8 mouse cellular contexts compared by ENCODE assay signal in genomic region chr8:84203975-84204772, GRCm38 (mm10). TPM values are rescaled to one million over a fixed set of nuclear protein-coding genes. Genes with fewer than 3 reads are reported as not detected.
DNase-seq lines count a peak whose midpoint lies in the region; ATAC-seq lines count a peak whose summit lies in the region.

No protein-coding gene starts in this region.

- H3K9me3 ChIP-seq in embryonic facial prominence, embryonic 10.5 days = no peaks in the 10 kb centered on the region
- no peaks in the 10 kb centered on the region for H3K9me3 ChIP-seq in heart, embryonic 13.5 days
- no peaks in the 10 kb centered on the region for H3K9me3 ChIP-seq in kidney, embryonic 15.5 days (replicated peaks)

- H3K4me1 ChIP-seq in embryonic facial prominence, embryonic 10.5 days = peaks cover 69% of the 10 kb centered on the region
- H3K4me1 ChIP-seq in heart, embryonic 13.5 days = peaks cover 84% of the 10 kb centered on the region
- H3K4me1 ChIP-seq in kidney, embryonic 15.5 days = peaks cover 81% of the 10 kb centered on the region

- H3K9ac ChIP-seq in heart, embryonic 13.5 days = peak overlapping the region; percentile 97
- peak overlapping the region; percentile 59 for H3K9ac ChIP-seq in kidney, embryonic 15.5 days

- DNase-seq in spleen, adult 18-20 months = peak; percentile 47 to 57
- DNase-seq in spleen, postnatal 14 days (ENCODE audit: low spot score in 2 of 2) = no peak
- DNase-seq in embryonic facial prominence, embryonic 10.5 days (ENCODE audit: low spot score) = no peak
- peak; percentile 89 for DNase-seq in lung, postnatal 25 days (ENCODE audit: low spot score)
- peak; percentile 73 for DNase-seq in splenic B cell, adult 2 months (ENCODE audit: low read depth, low spot score)
- DNase-seq in layer of hippocampus, postnatal 25 days (ENCODE audit: extremely low spot score in 1 of 2, low spot score in 1 of 2) = no peak

- H3K4me2 ChIP-seq in heart, embryonic 13.5 days = peak overlapping the region; percentile 93
- H3K4me2 ChIP-seq in kidney, embryonic 15.5 days = peak overlapping the region; percentile 84

- peak overlapping the region; percentile 87 for H3K27ac ChIP-seq in embryonic facial prominence, embryonic 10.5 days (replicated peaks)
- peak overlapping the region; percentile 97 for H3K27ac ChIP-seq in heart, embryonic 13.5 days (replicated peaks)
- peak overlapping the region; percentile 97 for H3K27ac ChIP-seq in kidney, embryonic 15.5 days

- peak; percentile 6 for ATAC-seq in heart, embryonic 13.5 days (ENCODE audit: extremely low read depth, insufficient number of reproducible peaks, low FRiP score, low TSS enrichment)
- ATAC-seq in kidney, embryonic 15.5 days (replicated peaks; ENCODE audit: low FRiP score) = 0 out of 2 replicates have a peak, but pooled peaks have one; percentile 4

- 54% methylated on average over 13 of the region's 13 CpGs for WGBS in embryonic facial prominence, embryonic 10.5 days
- 39% methylated on average over 13 of the region's 13 CpGs for WGBS in heart, embryonic 13.5 days
- 41% methylated on average over 13 of the region's 13 CpGs for WGBS in kidney, embryonic 15.5 days

- peaks cover 18% of the 10 kb centered on the region for H3K27me3 ChIP-seq in embryonic facial prominence, embryonic 10.5 days (replicated peaks; ENCODE audit: low read depth, poor library complexity, severe bottlenecking)
- H3K27me3 ChIP-seq in heart, embryonic 13.5 days (replicated peaks) = no peaks in the 10 kb centered on the region
- H3K27me3 ChIP-seq in kidney, embryonic 15.5 days = no peaks in the 10 kb centered on the region
- no peaks in the 10 kb centered on the region for H3K27me3 ChIP-seq in splenic B cell, adult 2 months (ENCODE audit: control insufficient read depth, insufficient read depth, low read length, poor library complexity, severe bottlenecking)

- peaks cover 28% of the 10 kb centered on the region for H3K36me3 ChIP-seq in embryonic facial prominence, embryonic 10.5 days (replicated peaks)
- H3K36me3 ChIP-seq in heart, embryonic 13.5 days = peaks cover 50% of the 10 kb centered on the region
- H3K36me3 ChIP-seq in kidney, embryonic 15.5 days = peaks cover 26% of the 10 kb centered on the region
- H3K36me3 ChIP-seq in splenic B cell, adult 2 months (ENCODE audit: control insufficient read depth, insufficient read depth, low read length, poor library complexity, severe bottlenecking) = no peaks in the 10 kb centered on the region

- H3K4me3 ChIP-seq in embryonic facial prominence, embryonic 10.5 days = peak overlapping the region; percentile 70
- H3K4me3 ChIP-seq in heart, embryonic 13.5 days = peak overlapping the region; percentile 64
- H3K4me3 ChIP-seq in kidney, embryonic 15.5 days (replicated peaks) = peak overlapping the region; percentile 67

RNA-seq across cellular contexts. Expression of gene Nanos3, which starts 19.2 kb away (rescaled TPM):
- polyA plus RNA-seq in embryonic facial prominence, embryonic 10.5 days (2016; fragmentation: Nextera tagmentation; extraction: Ambion mirVana) = 2.4 and 3.5 TPM in 2 replicates
- 1.9 and 2.8 TPM in 2 replicates for polyA plus RNA-seq in heart, embryonic 13.5 days (2015; fragmentation: Nextera tagmentation; extraction: Ambion mirVana)
- 3.6 and 4.7 TPM in 2 replicates for polyA plus RNA-seq in kidney, embryonic 15.5 days (2015; fragmentation: Nextera tagmentation; extraction: Ambion mirVana)
- 1 to 10 TPM; 2.6 to 3.0 TPM for total RNA-seq in layer of hippocampus, postnatal 25 days (2021)

RNA-seq across cellular contexts. Expression of gene Zswim4, which starts 32.7 kb away (rescaled TPM):
- polyA plus RNA-seq in embryonic facial prominence, embryonic 10.5 days (2016; fragmentation: Nextera tagmentation; extraction: Ambion mirVana) = 37.2 and 41.7 TPM in 2 replicates
- polyA plus RNA-seq in heart, embryonic 13.5 days (2015; fragmentation: Nextera tagmentation; extraction: Ambion mirVana) = 9.1 and 9.3 TPM in 2 replicates
- 16.6 and 17.3 TPM in 2 replicates for polyA plus RNA-seq in kidney, embryonic 15.5 days (2015; fragmentation: Nextera tagmentation; extraction: Ambion mirVana)
- 10 to 100 TPM; 16.5 to 20.4 TPM for total RNA-seq in layer of hippocampus, postnatal 25 days (2021)

RNA-seq across cellular contexts. Expression of gene D8Ertd738e, which starts 45.3 kb away (rescaled TPM):
- 409 and 427 TPM in 2 replicates for polyA plus RNA-seq in embryonic facial prominence, embryonic 10.5 days (2016; fragmentation: Nextera tagmentation; extraction: Ambion mirVana)
- polyA plus RNA-seq in heart, embryonic 13.5 days (2015; fragmentation: Nextera tagmentation; extraction: Ambion mirVana) = 276 and 328 TPM in 2 replicates
- polyA plus RNA-seq in kidney, embryonic 15.5 days (2015; fragmentation: Nextera tagmentation; extraction: Ambion mirVana) = 336 and 355 TPM in 2 replicates
- total RNA-seq in layer of hippocampus, postnatal 25 days (2021) = 100 to 1,000 TPM; 140 to 152 TPM

RNA-seq across cellular contexts. Expression of gene Mri1, which starts 53.0 kb away (rescaled TPM):
- polyA plus RNA-seq in embryonic facial prominence, embryonic 10.5 days (2016; fragmentation: Nextera tagmentation; extraction: Ambion mirVana) = 64.0 and 64.2 TPM in 2 replicates
- polyA plus RNA-seq in heart, embryonic 13.5 days (2015; fragmentation: Nextera tagmentation; extraction: Ambion mirVana) = 45.4 and 50.3 TPM in 2 replicates
- 66.8 and 77.8 TPM in 2 replicates for polyA plus RNA-seq in kidney, embryonic 15.5 days (2015; fragmentation: Nextera tagmentation; extraction: Ambion mirVana)
- total RNA-seq in layer of hippocampus, postnatal 25 days (2021) = 10 to 100 TPM; 18.4 to 20.6 TPM

RNA-seq across cellular contexts. Expression of gene 4930432K21Rik, which starts 56.3 kb away (rescaled TPM):
- polyA plus RNA-seq in embryonic facial prominence, embryonic 10.5 days (2016; fragmentation: Nextera tagmentation; extraction: Ambion mirVana) = 1.5 and 1.8 TPM in 2 replicates
- 0.82 and 0.88 TPM in 2 replicates for polyA plus RNA-seq in heart, embryonic 13.5 days (2015; fragmentation: Nextera tagmentation; extraction: Ambion mirVana)
- polyA plus RNA-seq in kidney, embryonic 15.5 days (2015; fragmentation: Nextera tagmentation; extraction: Ambion mirVana) = 1.7 and 2.0 TPM in 2 replicates
- 1 to 10 TPM; 1.4 to 2.1 TPM for total RNA-seq in layer of hippocampus, postnatal 25 days (2021)

Comparison
In these comparisons a context has a peak if more than half of its experiments do, and no peak if none do; other contexts are left out.
1. DNase-seq: peak in spleen, adult 18-20 months (2 of 2), lung, postnatal 25 days (single experiment) and splenic B cell, adult 2 months (single experiment); none in spleen, postnatal 14 days (0 of 2), embryonic facial prominence, embryonic 10.5 days (single experiment) and layer of hippocampus, postnatal 25 days (0 of 2).
2. Peak in every context shown above with its lines, with median percentiles within 50 percentile points of each other: H3K27ac ChIP-seq and H3K4me3 ChIP-seq.